Mouse (Mus musculus) embryonic facial prominence, embryonic 10.5 days (tissue): ENCODE data around the gene Tex14. TPM values are rescaled to one million over a fixed set of nuclear protein-coding genes. Genes with fewer than 3 reads are reported as not detected.

Experiments
- DNase-seq: peaks from one replicate; pipeline ENCODE4 v3.0.0-alpha.2; 2017; ENCODE audit warnings: low spot score
- H3K27ac ChIP-seq: fragments of 300-500 bp; sonication (generic); replicated peaks from 2 replicates; pipeline ENCODE4 v1.5.1; 2016; ENCODE audit warnings: mild to moderate bottlenecking
- H3K27me3 ChIP-seq: fragments of 300-500 bp; sonication (generic); replicated peaks from 2 replicates; pipeline ENCODE4 v1.6.1; 2016; ENCODE audit warnings: low read depth, mild to moderate bottlenecking; ENCODE audit not compliant: poor library complexity, severe bottlenecking
- H3K36me3 ChIP-seq: fragments of 300-500 bp; sonication (generic); replicated peaks from 2 replicates; pipeline ENCODE4 v1.6.1; 2016; ENCODE audit warnings: mild to moderate bottlenecking, moderate library complexity
- H3K4me1 ChIP-seq: fragments of 300-500 bp; sonication (generic); 2 replicates; pipeline ENCODE4 v1.6.1; 2016
- H3K4me3 ChIP-seq: fragments of 300-500 bp; sonication (generic); 2 replicates; pipeline ENCODE4 v1.5.1; 2016; ENCODE audit warnings: mild to moderate bottlenecking, moderate library complexity
- H3K9me3 ChIP-seq: fragments of 300-500 bp; sonication (generic); 2 replicates; pipeline ENCODE4 v1.6.1; 2016; ENCODE audit warnings: mild to moderate bottlenecking
- WGBS: fragments of 180-500 bp; shearing (Covaris S2); methylation state at CpG from one replicate; pipeline ENCODE4 v1.1.7; 2016; 5-methylcytosine and 5-hydroxymethylcytosine counted together
- polyA plus RNA-seq: library from polyadenylated mRNA; unstranded; fragments of >200 nt; fragmentation: Nextera tagmentation; extraction: Ambion mirVana; gene quantifications from 2 replicates; pipeline ENCODE4 v1.2.1, GENCODE M21; 2016

Gene Tex14
- polyA plus RNA-seq, 1 experiment from 2014 or later: not detected

- Histone ChIP-seq H3K9me3 (no peaks in the 10 kb centered on the region), H3K27ac (no peak overlapping the region), H3K36me3 (no peaks in the 10 kb centered on the region), H3K27me3 (peaks cover 29% of the 10 kb centered on the region), H3K4me1 (peaks cover 66% of the 10 kb centered on the region), H3K4me3 (no peak overlapping the region)
- WGBS: 70% methylated on average over 21 of the region's 21 CpGs
- DNase-seq: peak; percentile 7
These were observed 169.8 kb downstream of the Tex14 start for GRCm38 (mm10) chr11:87574520-87575180.

GRCm38 (mm10) chr11:87577601-87578248 is 172.9 kb downstream of the Tex14 start:
- Histone ChIP-seq H3K4me3 (peak overlapping the region; percentile 72), H3K36me3 (no peaks in the 10 kb centered on the region), H3K9me3 (no peaks in the 10 kb centered on the region), H3K27ac (peak overlapping the region; percentile 70; the same call in 1 of the 2 replicates), H3K27me3 (peaks cover 43% of the 10 kb centered on the region), H3K4me1 (peaks cover 53% of the 10 kb centered on the region)
- 9% methylated on average over 6 of the region's 6 CpGs for WGBS
- peak; percentile 8 for DNase-seq

GRCm38 (mm10) chr11:87578249-87578962 is 173.5 kb downstream of the Tex14 start:
- no peaks in the 10 kb centered on the region for H3K9me3 ChIP-seq
- peaks cover 51% of the 10 kb centered on the region for H3K4me1 ChIP-seq
- peak overlapping the region; percentile 70 for H3K27ac ChIP-seq
- peak; percentile 79 for DNase-seq
- H3K36me3 ChIP-seq: no peaks in the 10 kb centered on the region
- under 1% methylated on average over 40 of the region's 40 CpGs for WGBS
- H3K4me3 ChIP-seq: peak overlapping the region; percentile 72
- H3K27me3 ChIP-seq: peaks cover 43% of the 10 kb centered on the region

- Histone ChIP-seq H3K9me3 (no peaks in the 10 kb centered on the region), H3K36me3 (no peaks in the 10 kb centered on the region), H3K27me3 (peaks cover 43% of the 10 kb centered on the region), H3K27ac (no peak overlapping the region), H3K4me1 (peaks cover 44% of the 10 kb centered on the region), H3K4me3 (peak overlapping the region; percentile 72)
- 17% methylated on average over 10 of the region's 10 CpGs for WGBS
- DNase-seq: peak; percentile 33
These were observed 174.2 kb downstream of the Tex14 start for GRCm38 (mm10) chr11:87578963-87579601.

GRCm38 (mm10) chr11:87579713-87580112 is 174.8 kb downstream of the Tex14 start:
- DNase-seq: no peak
- H3K4me3 ChIP-seq: peak overlapping the region; percentile 72; the same call in 1 of the 2 replicates
- H3K4me1 ChIP-seq: peaks cover 40% of the 10 kb centered on the region
- WGBS: 52% methylated on average over 1 of the region's 1 CpGs
- no peaks in the 10 kb centered on the region for H3K36me3 ChIP-seq
- no peak overlapping the region for H3K27ac ChIP-seq
- H3K9me3 ChIP-seq: no peaks in the 10 kb centered on the region
- H3K27me3 ChIP-seq: peaks cover 43% of the 10 kb centered on the region

- no peak overlapping the region for H3K27ac ChIP-seq
These were observed 175.7 kb downstream of the Tex14 start for GRCm38 (mm10) chr11:87580543-87581085.

GRCm38 (mm10) chr11:87581161-87581865 is 176.4 kb downstream of the Tex14 start:
- no peaks in the 10 kb centered on the region for H3K9me3 ChIP-seq
- peaks cover 41% of the 10 kb centered on the region for H3K4me1 ChIP-seq
- no peaks in the 10 kb centered on the region for H3K36me3 ChIP-seq
- no peak overlapping the region for H3K4me3 ChIP-seq
- 88% methylated on average over 12 of the region's 12 CpGs for WGBS
- H3K27ac ChIP-seq: no peak overlapping the region
- no peak for DNase-seq
- H3K27me3 ChIP-seq: peaks cover 41% of the 10 kb centered on the region

More at GRCm38 (mm10) chr11:87580543-87581085, 175.7 kb downstream of the Tex14 start:
- Histone ChIP-seq H3K27me3 (peaks cover 43% of the 10 kb centered on the region), H3K36me3 (no peaks in the 10 kb centered on the region), H3K4me1 (peaks cover 41% of the 10 kb centered on the region), H3K9me3 (no peaks in the 10 kb centered on the region), H3K4me3 (no peak overlapping the region)
- WGBS: 48% methylated on average over 10 of the region's 10 CpGs
- no peak for DNase-seq

- Histone ChIP-seq H3K36me3 (no peaks in the 10 kb centered on the region), H3K27ac (no peak overlapping the region), H3K4me3 (no peak overlapping the region), H3K4me1 (peaks cover 41% of the 10 kb centered on the region), H3K27me3 (peaks cover 33% of the 10 kb centered on the region), H3K9me3 (no peaks in the 10 kb centered on the region)
- WGBS: 87% methylated on average over 8 of the region's 8 CpGs
- DNase-seq: no peak
These were observed 177.3 kb downstream of the Tex14 start for GRCm38 (mm10) chr11:87581933-87582710.

GRCm38 (mm10) chr11:87583291-87584034 is 178.6 kb downstream of the Tex14 start:
- Histone ChIP-seq H3K9me3 (no peaks in the 10 kb centered on the region), H3K4me1 (peaks cover 28% of the 10 kb centered on the region), H3K27me3 (0 out of 2 replicates have a peak, but pooled peaks cover 25% of the 10 kb centered on the region), H3K4me3 (no peak overlapping the region), H3K36me3 (no peaks in the 10 kb centered on the region), H3K27ac (no peak overlapping the region)
- 81% methylated on average over 6 of the region's 6 CpGs for WGBS
- DNase-seq: no peak

GRCm38 (mm10) chr11:87584711-87585505 is 180.0 kb downstream of the Tex14 start:
- no peak for DNase-seq
- H3K4me3 ChIP-seq: no peak overlapping the region
- H3K9me3 ChIP-seq: no peaks in the 10 kb centered on the region
- peaks cover 26% of the 10 kb centered on the region for H3K4me1 ChIP-seq
- 0 out of 2 replicates have a peak, but pooled peaks cover 12% of the 10 kb centered on the region for H3K27me3 ChIP-seq
- no peak overlapping the region for H3K27ac ChIP-seq
- no peaks in the 10 kb centered on the region for H3K36me3 ChIP-seq
- 82% methylated on average over 10 of the region's 10 CpGs for WGBS
